Mouse (Mus musculus) thymus, adult 2 months (tissue): ENCODE measurements around the gene Pofut1. TPM values are rescaled to one million over a fixed set of nuclear protein-coding genes. Genes with fewer than 3 reads are reported as not detected.

ENCODE experiments used
- DNase-seq: peaks from one replicate; pipeline ENCODE4 v3.0.0; 2021
- H3K27ac ChIP-seq: fragments of 200-500 bp; 2 replicates; pipeline ENCODE4 v1.5.1; 2012; ENCODE audit warnings: low read length, control low read depth; ENCODE audit not compliant: control insufficient read depth, insufficient read depth
- H3K27me3 ChIP-seq: fragments of 200-500 bp; 2 replicates; pipeline ENCODE4 v1.6.1; 2012; ENCODE audit warnings: mild to moderate bottlenecking, low read length, moderate library complexity, mixed read lengths; ENCODE audit not compliant: control insufficient read depth, insufficient read depth
- H3K36me3 ChIP-seq: fragments of 200-500 bp; 2 replicates; pipeline ENCODE4 v1.6.1; 2012; ENCODE audit warnings: mild to moderate bottlenecking, low read length, moderate library complexity; ENCODE audit not compliant: control insufficient read depth, insufficient read depth
- H3K4me1 ChIP-seq: fragments of 200-500 bp; replicated peaks from 2 replicates; pipeline ENCODE4 v1.6.1; 2012; ENCODE audit warnings: low read length; ENCODE audit not compliant: control insufficient read depth, insufficient read depth
- H3K4me3 ChIP-seq: fragments of 200-500 bp; 2 replicates; pipeline ENCODE4 v1.5.1; 2012; ENCODE audit warnings: mild to moderate bottlenecking, low read length, control low read depth, moderate library complexity; ENCODE audit not compliant: control insufficient read depth, insufficient read depth
- CTCF ChIP-seq: fragments of 200-500 bp; IDR thresholded peaks from 2 replicates; pipeline ENCODE4 v1.5.1; 2012; ENCODE audit warnings: mild to moderate bottlenecking, control low read depth, low read length, moderate library complexity, borderline replicate concordance; ENCODE audit not compliant: control insufficient read depth, poor library complexity, insufficient read depth; ENCODE audit errors: extremely low read depth
- POLR2A ChIP-seq: fragments of 200-500 bp; IDR thresholded peaks from 2 replicates; pipeline ENCODE4 v1.6.1; 2012; ENCODE audit warnings: mild to moderate bottlenecking, low read length, control low read depth, moderate library complexity; ENCODE audit not compliant: control insufficient read depth, poor library complexity, insufficient read depth; ENCODE audit errors: extremely low read depth
- WGBS: fragments of 180-500 bp; shearing (Covaris S2); methylation state at CpG from one replicate; pipeline ENCODE4 v1.1.7; 2018; 5-methylcytosine and 5-hydroxymethylcytosine counted together
- polyA plus RNA-seq: library from polyadenylated mRNA; depleted of rRNA; stranded (reverse); fragments of >200 nt; gene quantifications from 2 replicates; pipeline ENCODE4 v1.2.3, GENCODE M21; 2012; rRNA removed

Pofut1 gene
- polyA plus RNA-seq, 1 experiment, result 30.2 TPM

- Histone ChIP-seq H3K36me3 (peaks cover 29% of the 10 kb centered on the region), H3K4me1 (peaks cover 7% of the 10 kb centered on the region), H3K27me3 (no peaks in the 10 kb centered on the region), H3K27ac (peak overlapping the region; percentile 59; the same call in 1 of the 2 replicates), H3K4me3 (no peak overlapping the region)
- WGBS, result 43% methylated on average over 8 of the region's 8 CpGs
- no peak for DNase-seq
- TF ChIP-seq POLR2A (no peak), CTCF (no peak)
Observed at GRCm38 (mm10) chr2:153319036-153319643, 77.8 kb downstream of the Pofut1 start.

Other genes with a start within 250 kb of the Pofut1 start
- 68.0 and 93.1 TPM in 2 replicates for gene Pdrg1, start 226.1 kb upstream of the Pofut1 start, polyA plus RNA-seq
- gene Xkr7, start 209.7 kb upstream of the Pofut1 start, polyA plus RNA-seq, result 0.06 and 0.16 TPM in 2 replicates
- 4.9 and 9.2 TPM in 2 replicates for gene Ccm2l, start 175.6 kb upstream of the Pofut1 start, polyA plus RNA-seq
- 14.6 and 22.1 TPM in 2 replicates for gene Hck, start 133.1 kb upstream of the Pofut1 start, polyA plus RNA-seq
- 42.5 and 43.9 TPM in 2 replicates for gene Tm9sf4, start 80.2 kb upstream of the Pofut1 start, polyA plus RNA-seq
- 44.6 and 45.4 TPM in 2 replicates for gene Tspyl3, start 16.1 kb upstream of the Pofut1 start, polyA plus RNA-seq
- gene Plagl2, start 107 bp upstream of the Pofut1 start, polyA plus RNA-seq, result 29.3 and 34.4 TPM in 2 replicates
- gene Kif3b, start 49.9 kb downstream of the Pofut1 start, polyA plus RNA-seq, result 13.0 and 15.7 TPM in 2 replicates
- 30.1 and 36.3 TPM in 2 replicates for gene Asxl1, start 104.3 kb downstream of the Pofut1 start, polyA plus RNA-seq